Mouse (Mus musculus) MEL (cell line): ENCODE measurements around the gene Arid1b. TPM values are rescaled to one million over a fixed set of nuclear protein-coding genes. Genes with fewer than 3 reads are reported as not detected.

Experiments used
- DNase-seq: peaks from one replicate; pipeline ENCODE4 v3.0.0; 2011; ENCODE audit warnings: low read depth, low spot score
- H3K27ac ChIP-seq: 2 replicates; pipeline ENCODE4 v1.5.1; 2012; ENCODE audit warnings: low read depth, mild to moderate bottlenecking, control low read depth, low read length, moderate library complexity; ENCODE audit not compliant: control insufficient read depth
- H3K27me3 ChIP-seq, 2 experiments: fragments of 150-350 bp in 1 of 2; sonication (generic) in 1 of 2; 2 replicates each; pipeline ENCODE4 v1.6.1; 2012; ENCODE audit warnings: low read length in 2 of 2, mild to moderate bottlenecking in 2 of 2, improper control_type of control experiment in 1 of 2, moderate library complexity in 1 of 2; ENCODE audit not compliant: insufficient read depth in 2 of 2, control insufficient read depth in 1 of 2
- H3K36me3 ChIP-seq, 2 experiments: 2 replicates each; pipeline ENCODE4 v1.6.1; 2012 to 2014; ENCODE audit warnings: low read length in 2 of 2, improper control_type of control experiment in 1 of 2, inconsistent platforms in 1 of 2, mild to moderate bottlenecking in 1 of 2; ENCODE audit not compliant: insufficient read depth in 2 of 2, control insufficient read depth in 1 of 2
- H3K4me1 ChIP-seq, 2 experiments: fragments of 150-350 bp in 1 of 2; sonication (generic) in 1 of 2; 2 replicates each; pipeline ENCODE4 v1.6.1; 2012; ENCODE audit warnings: low read length in 2 of 2, improper control_type of control experiment in 1 of 2, mild to moderate bottlenecking in 1 of 2; ENCODE audit not compliant: insufficient read depth in 2 of 2, control insufficient read depth in 1 of 2
- H3K4me3 ChIP-seq, 2 experiments: fragments of 150-350 bp in 1 of 2; sonication (generic) in 1 of 2; 2 replicates each; pipeline ENCODE4 v1.5.1; 2012; ENCODE audit warnings: low read depth in 2 of 2, low read length in 2 of 2, mild to moderate bottlenecking in 2 of 2, moderate library complexity in 2 of 2, control low read depth in 1 of 2, improper control_type of control experiment in 1 of 2; ENCODE audit not compliant: control insufficient read depth in 1 of 2, insufficient read depth in 1 of 2
- H3K79me2 ChIP-seq: 2 replicates; pipeline ENCODE4 v1.6.1; 2012; ENCODE audit warnings: mild to moderate bottlenecking, low read length, moderate library complexity; ENCODE audit not compliant: control insufficient read depth, poor library complexity, insufficient read depth
- H3K9ac ChIP-seq: 2 replicates; pipeline ENCODE4 v1.6.1; 2012; ENCODE audit warnings: low read depth, mild to moderate bottlenecking, control low read depth, low read length, moderate library complexity; ENCODE audit not compliant: control insufficient read depth, poor library complexity, severe bottlenecking
- H3K9me3 ChIP-seq: fragments of 150-350 bp; sonication (generic); replicated peaks from 2 replicates; pipeline ENCODE4 v1.6.1; 2012; ENCODE audit warnings: mild to moderate bottlenecking, low read length, improper control_type of control experiment, moderate library complexity; ENCODE audit not compliant: insufficient read depth
- BHLHE40 ChIP-seq: IDR thresholded peaks from 2 replicates; pipeline ENCODE4 v1.6.1; 2012; ENCODE audit warnings: low read depth, mild to moderate bottlenecking, inconsistent platforms, low read length, improper control_type of control experiment, borderline replicate concordance
- CHD1 ChIP-seq: IDR thresholded peaks from 2 replicates; pipeline ENCODE4 v1.6.1; 2012; ENCODE audit warnings: low read depth, mild to moderate bottlenecking, inconsistent platforms, low read length, improper control_type of control experiment
- E2F4 ChIP-seq: IDR thresholded peaks from 2 replicates; pipeline ENCODE4 v1.6.1; 2011; ENCODE audit warnings: low read depth, low read length, improper control_type of control experiment, borderline replicate concordance
- GABPA ChIP-seq: IDR thresholded peaks from 2 replicates; pipeline ENCODE4 v1.6.1; 2012; ENCODE audit warnings: low read depth, mild to moderate bottlenecking, inconsistent platforms, low read length, improper control_type of control experiment, moderate library complexity
- GATA1 ChIP-seq: IDR thresholded peaks from 2 replicates; pipeline ENCODE4 v1.6.1; 2011; ENCODE audit warnings: low read depth, low read length, improper control_type of control experiment
- HCFC1 ChIP-seq: IDR thresholded peaks from 2 replicates; pipeline ENCODE4 v1.6.1; 2012; ENCODE audit warnings: low read depth, mild to moderate bottlenecking, inconsistent platforms, low read length, improper control_type of control experiment, moderate library complexity
- JUND ChIP-seq: IDR thresholded peaks from 2 replicates; pipeline ENCODE4 v1.6.1; 2011; ENCODE audit warnings: low read depth, mild to moderate bottlenecking, improper control_type of control experiment, low read length
- MEF2A ChIP-seq: IDR thresholded peaks from 2 replicates; pipeline ENCODE4 v1.6.1; 2014; ENCODE audit warnings: low read depth, mild to moderate bottlenecking, inconsistent platforms, low read length, improper control_type of control experiment; ENCODE audit not compliant: poor library complexity, insufficient replicate concordance, severe bottlenecking; ENCODE audit errors: extremely low read depth
- MYB ChIP-seq: IDR thresholded peaks from 2 replicates; pipeline ENCODE4 v1.6.1; 2011; ENCODE audit warnings: mild to moderate bottlenecking, low read depth, low read length, improper control_type of control experiment
- NRF1 ChIP-seq: IDR thresholded peaks from 2 replicates; pipeline ENCODE4 v1.6.1; 2014; ENCODE audit warnings: low read depth, mild to moderate bottlenecking, inconsistent platforms, low read length, improper control_type of control experiment, moderate library complexity; ENCODE audit not compliant: poor library complexity, insufficient read depth, severe bottlenecking
- POLR2AphosphoS2 ChIP-seq: IDR thresholded peaks from 2 replicates; pipeline ENCODE4 v1.6.1; 2011; ENCODE audit warnings: low read length, improper control_type of control experiment
- RAD21 ChIP-seq: IDR thresholded peaks from 2 replicates; pipeline ENCODE4 v1.6.1; 2011; ENCODE audit warnings: mild to moderate bottlenecking, low read depth, low read length, improper control_type of control experiment
- RCOR1 ChIP-seq: IDR thresholded peaks from 2 replicates; pipeline ENCODE4 v1.6.1; 2012; ENCODE audit warnings: low read depth, mild to moderate bottlenecking, inconsistent platforms, low read length, improper control_type of control experiment
- SIN3A ChIP-seq: IDR thresholded peaks from 2 replicates; pipeline ENCODE4 v1.6.1; 2012; ENCODE audit warnings: low read length, improper control_type of control experiment, inconsistent platforms
- SMC3 ChIP-seq: IDR thresholded peaks from 2 replicates; pipeline ENCODE4 v1.6.1; 2011; ENCODE audit warnings: low read depth, low read length, improper control_type of control experiment
- UBTF ChIP-seq: IDR thresholded peaks from 2 replicates; pipeline ENCODE4 v1.6.1; 2012; ENCODE audit warnings: low read depth, mild to moderate bottlenecking, inconsistent platforms, low read length, improper control_type of control experiment, moderate library complexity, borderline replicate concordance; ENCODE audit not compliant: insufficient read depth
- USF1 ChIP-seq: IDR thresholded peaks from 2 replicates; pipeline ENCODE4 v1.6.1; 2014; ENCODE audit warnings: low read depth, mild to moderate bottlenecking, inconsistent platforms, low read length, improper control_type of control experiment, moderate library complexity
- ZC3H11A ChIP-seq: IDR thresholded peaks from 2 replicates; pipeline ENCODE4 v1.6.1; 2012; ENCODE audit warnings: low read depth, mild to moderate bottlenecking, inconsistent platforms, low read length, improper control_type of control experiment
- ZKSCAN1 ChIP-seq: IDR thresholded peaks from 2 replicates; pipeline ENCODE4 v1.6.1; 2012; ENCODE audit warnings: low read depth, mild to moderate bottlenecking, inconsistent platforms, low read length, improper control_type of control experiment, moderate library complexity
- ZMIZ1 ChIP-seq: IDR thresholded peaks from 2 replicates; pipeline ENCODE4 v1.6.1; 2012; ENCODE audit warnings: low read depth, mild to moderate bottlenecking, inconsistent platforms, low read length, improper control_type of control experiment, moderate library complexity
- ZNF384 ChIP-seq: IDR thresholded peaks from 2 replicates; pipeline ENCODE4 v1.6.1; 2012; ENCODE audit warnings: low read depth, mild to moderate bottlenecking, inconsistent platforms, low read length, improper control_type of control experiment
- polyA plus RNA-seq, 2 experiments: library from polyadenylated mRNA; stranded (reverse) in 1 of 2; unstranded in 1 of 2; fragments of >175 nt in 1 of 2; fragments of >200 nt in 1 of 2; gene quantifications; 2 replicates each; pipeline versions ENCODE4 v1.2.1 to v1.2.4; 2012; ENCODE audit warnings: low replicate concordance in 2 of 2, low read depth in 1 of 2; ENCODE audit not compliant: insufficient read length in 2 of 2, insufficient read depth in 1 of 2, missing spikeins in 1 of 2
- total RNA-seq: library from RNA; depleted of rRNA; stranded (reverse); fragments of 300-350 nt; gene quantifications from 2 replicates; pipeline ENCODE4 v1.2.3, GENCODE M21; 2012

The Arid1b gene
- total and polyA plus RNA-seq, 3 experiments: 13.4 to 17.4 TPM; not detected in 1

DNA sequence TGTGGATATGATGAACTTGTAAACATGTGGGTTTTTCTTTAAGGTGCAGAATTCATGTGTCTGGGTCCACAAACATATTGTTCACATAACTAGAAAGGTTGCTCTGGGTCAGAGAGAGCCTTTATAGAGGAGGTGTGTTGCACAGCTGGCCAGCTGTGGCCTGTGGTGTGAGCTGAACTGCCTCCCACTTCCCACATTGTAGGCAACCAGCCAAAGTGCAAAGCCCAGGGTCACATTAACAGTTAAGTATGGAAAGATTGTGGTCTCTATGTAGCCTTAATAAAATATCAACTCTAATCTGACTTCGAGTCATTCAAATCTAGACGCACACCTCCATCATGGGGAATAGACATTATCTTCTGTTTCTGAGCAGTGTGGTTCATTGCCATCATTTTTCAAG is 203.0 kb downstream of the Arid1b start (continued):
- no peak for TF ChIP-seq E2F4
- TF ChIP-seq, all 39 proteins: peak for 0

GRCm38 (mm10) chr17:5197765-5198164 is 203.6 kb downstream of the Arid1b start:
- no peak overlapping the region for H3K9ac ChIP-seq
- H3K36me3 ChIP-seq: peaks cover 0 to 37% of the 10 kb centered on the region in 2 experiments; a peak in 2 of 4 replicates
- H3K4me3 ChIP-seq: no peak overlapping the region
- peaks cover 25 to 34% of the 10 kb centered on the region in 2 experiments for H3K4me1 ChIP-seq
- H3K27me3 ChIP-seq: no peaks in the 10 kb centered on the region
- TF ChIP-seq POLR2AphosphoS2 (no peak), RAD21 (no peak), GABPA (no peak), MEF2A (no peak), JUND (no peak), USF1 (no peak), ZMIZ1 (no peak), SMC3 (no peak), MYB (no peak), CHD1 (no peak), RCOR1 (no peak), ZKSCAN1 (no peak), ZNF384 (no peak), ZC3H11A (no peak), BHLHE40 (no peak), SIN3A (no peak), NRF1 (no peak), GATA1 (no peak), HCFC1 (no peak), UBTF (no peak)
- H3K27ac ChIP-seq: no peak overlapping the region
- H3K9me3 ChIP-seq: no peaks in the 10 kb centered on the region
- H3K79me2 ChIP-seq: no peaks in the 10 kb centered on the region; the same call in 1 of the 2 replicates
- DNase-seq: peak; percentile 55
